Comparison of ENCODE assay signal across 11 mouse cellular contexts in genomic region chr9:42945174-42945573, GRCm38 (mm10). TPM values are rescaled to one million over a fixed set of nuclear protein-coding genes. Genes with fewer than 3 reads are reported as not detected.
DNase-seq lines count a peak whose midpoint lies in the region; ATAC-seq lines count a peak whose summit lies in the region.
"Had no signal": no experiment of that assay in that cellular context is flagged by ENCODE, and none has a peak within 500 bp of the region (broad histone marks: within the 10 kb centered on the region; RNA-seq: fewer than 3 reads in every experiment).

No protein-coding gene starts in this region.

- H3K36me3 ChIP-seq in forebrain, embryonic 10.5 days (replicated peaks) = no peaks in the 10 kb centered on the region
- H3K36me3 ChIP-seq in forebrain, embryonic 11.5 days (ENCODE audit: control insufficient read depth, insufficient read depth, low read length) = no peaks in the 10 kb centered on the region
- no peaks in the 10 kb centered on the region for H3K36me3 ChIP-seq in neural tube, embryonic 13.5 days
- H3K36me3 ChIP-seq in neural tube, embryonic 15.5 days = no peaks in the 10 kb centered on the region
- H3K36me3 ChIP-seq: embryonic facial prominence, embryonic 12.5 days; heart, embryonic 12.5 days; stomach, embryonic 15.5 days had no signal

- peak overlapping the region; percentile 88 for H3K4me3 ChIP-seq in forebrain, embryonic 10.5 days
- H3K4me3 ChIP-seq in forebrain, embryonic 11.5 days (ENCODE audit: low read depth, low read length) = no peak overlapping the region
- peak overlapping the region; percentile 81; the same call in 1 of the 2 replicates for H3K4me3 ChIP-seq in neural tube, embryonic 13.5 days
- no peak overlapping the region for H3K4me3 ChIP-seq in neural tube, embryonic 15.5 days (replicated peaks)

- no peak overlapping the region for H3K9ac ChIP-seq in forebrain, embryonic 11.5 days (ENCODE audit: low read length)
- H3K9ac ChIP-seq in neural tube, embryonic 13.5 days = no peak overlapping the region
- H3K9ac ChIP-seq in neural tube, embryonic 15.5 days (replicated peaks) = 0 out of 2 replicates have a peak overlapping the region, but pooled peaks have one; percentile 88

- no peaks in the 10 kb centered on the region for H3K9me3 ChIP-seq in forebrain, embryonic 10.5 days
- H3K9me3 ChIP-seq in forebrain, embryonic 11.5 days (ENCODE audit: control insufficient read depth, low read length) = no peaks in the 10 kb centered on the region
- no peaks in the 10 kb centered on the region for H3K9me3 ChIP-seq in neural tube, embryonic 13.5 days
- H3K9me3 ChIP-seq in neural tube, embryonic 15.5 days (replicated peaks) = no peaks in the 10 kb centered on the region
- H3K9me3 ChIP-seq: embryonic facial prominence, embryonic 12.5 days; heart, embryonic 12.5 days; stomach, embryonic 15.5 days had no signal

- peak; percentile 21 for DNase-seq in forebrain, embryonic 10.5 days (ENCODE audit: extremely low spot score, low spot score)
- DNase-seq in forebrain, embryonic 11.5 days (ENCODE audit: low spot score) = no peak
- no peak for DNase-seq in neural tube, embryonic 10.5 days (ENCODE audit: extremely low spot score, low spot score)
- no peak for DNase-seq in embryo, embryonic 11 days

- ATAC-seq in forebrain, embryonic 11.5 days (replicated peaks; ENCODE audit: low FRiP score) = no peak
- no peak for ATAC-seq in neural tube, embryonic 13.5 days (ENCODE audit: low read depth)
- peak; percentile 36 to 67; a peak in 3 of 4 replicates for ATAC-seq in hematopoietic stem cell, adult 5-6 weeks (replicated peaks in 1 of 2; ENCODE audit: insufficient read depth in 1 of 2, low FRiP score in 2 of 2, low TSS enrichment in 1 of 2, low read depth in 1 of 2, poor library complexity in 2 of 2, severe bottlenecking in 2 of 2)
- ATAC-seq in neural tube, embryonic 15.5 days (ENCODE audit: low FRiP score) = no peak
- no peak for ATAC-seq in CD4-positive, CD25-positive, alpha-beta regulatory T cell, adult 4 months

- H3K4me1 ChIP-seq in forebrain, embryonic 10.5 days = peaks cover 42% of the 10 kb centered on the region
- H3K4me1 ChIP-seq in forebrain, embryonic 11.5 days (replicated peaks; ENCODE audit: control insufficient read depth, insufficient read depth, low read length) = peaks cover 7% of the 10 kb centered on the region; the same call in 1 of the 2 replicates
- H3K4me1 ChIP-seq in neural tube, embryonic 13.5 days (replicated peaks) = peaks cover 23% of the 10 kb centered on the region
- H3K4me1 ChIP-seq in neural tube, embryonic 15.5 days = peaks cover 28% of the 10 kb centered on the region
- H3K4me1 ChIP-seq: heart, embryonic 12.5 days had no signal

- peaks cover 64% of the 10 kb centered on the region for H3K27me3 ChIP-seq in forebrain, embryonic 10.5 days (ENCODE audit: poor library complexity, severe bottlenecking)
- peaks cover 9% of the 10 kb centered on the region for H3K27me3 ChIP-seq in forebrain, embryonic 11.5 days (ENCODE audit: control insufficient read depth, insufficient read depth, low read length)
- peaks cover 26% of the 10 kb centered on the region for H3K27me3 ChIP-seq in neural tube, embryonic 13.5 days
- H3K27me3 ChIP-seq in neural tube, embryonic 15.5 days (replicated peaks) = peaks cover 2% of the 10 kb centered on the region; the same call in 1 of the 2 replicates
- H3K27me3 ChIP-seq: stomach, embryonic 15.5 days had no signal

- no peak overlapping the region for H3K4me2 ChIP-seq in forebrain, embryonic 11.5 days (ENCODE audit: low read depth, low read length, severe bottlenecking)
- no peak overlapping the region for H3K4me2 ChIP-seq in neural tube, embryonic 13.5 days
- peak overlapping the region; percentile 96 for H3K4me2 ChIP-seq in neural tube, embryonic 15.5 days

- WGBS in forebrain, embryonic 10.5 days = 78% methylated on average over 7 of the region's 7 CpGs
- 80% methylated on average over 7 of the region's 7 CpGs for WGBS in forebrain, embryonic 11.5 days
- WGBS in neural tube, embryonic 13.5 days = 73% methylated on average over 7 of the region's 7 CpGs
- 83% methylated on average over 7 of the region's 7 CpGs for whole genome bisulfite sequencing in neural tube, embryonic 15.5 days

- H3K27ac ChIP-seq in forebrain, embryonic 10.5 days = no peak overlapping the region
- H3K27ac ChIP-seq in forebrain, embryonic 11.5 days (ENCODE audit: low read depth, low read length) = no peak overlapping the region
- H3K27ac ChIP-seq in neural tube, embryonic 13.5 days (replicated peaks) = no peak overlapping the region
- no peak overlapping the region for H3K27ac ChIP-seq in neural tube, embryonic 15.5 days (replicated peaks)
- H3K27ac ChIP-seq: embryonic facial prominence, embryonic 12.5 days; stomach, embryonic 15.5 days had no signal

RNA-seq across cellular contexts. Expression of gene Grik4, which starts 0.9 kb away (rescaled TPM):
- 1.0 and 1.5 TPM in 2 replicates for polyA plus RNA-seq in forebrain, embryonic 10.5 days (2016; fragmentation: Nextera tagmentation; extraction: Ambion mirVana)
- polyA plus RNA-seq in forebrain, embryonic 11.5 days (2014; fragmentation: Nextera tagmentation; extraction: Ambion mirVana) = 0.97 and 1.1 TPM in 2 replicates
- polyA plus RNA-seq in neural tube, embryonic 13.5 days (2015; fragmentation: Nextera tagmentation; extraction: Ambion mirVana) = 8.3 and 9.7 TPM in 2 replicates
- not detected in 2 replicates for total RNA-seq in hematopoietic stem cell, adult 5-6 weeks (2017)
- 10.1 and 12.3 TPM in 2 replicates for polyA plus RNA-seq in neural tube, embryonic 15.5 days (2015; fragmentation: Nextera tagmentation; extraction: Ambion mirVana)
- polyA plus RNA-seq in CD4-positive, CD25-positive, alpha-beta regulatory T cell, adult 4 months (2017; shearing (Covaris generic)) = not detected

Comparison
In these comparisons a context has a peak if more than half of its experiments do, and no peak if none do; other contexts are left out.
1. H3K4me3 ChIP-seq: peak in forebrain, embryonic 10.5 days (single experiment) and neural tube, embryonic 13.5 days (single experiment); none in forebrain, embryonic 11.5 days (single experiment) and neural tube, embryonic 15.5 days (single experiment).
2. ATAC-seq: peak in hematopoietic stem cell, adult 5-6 weeks (2 of 2); none in forebrain, embryonic 11.5 days (single experiment), neural tube, embryonic 13.5 days (single experiment), neural tube, embryonic 15.5 days (single experiment) and CD4-positive, CD25-positive, alpha-beta regulatory T cell, adult 4 months (single experiment).